ENCODE assay signal across 23 mouse cellular contexts in the genomic region with DNA sequence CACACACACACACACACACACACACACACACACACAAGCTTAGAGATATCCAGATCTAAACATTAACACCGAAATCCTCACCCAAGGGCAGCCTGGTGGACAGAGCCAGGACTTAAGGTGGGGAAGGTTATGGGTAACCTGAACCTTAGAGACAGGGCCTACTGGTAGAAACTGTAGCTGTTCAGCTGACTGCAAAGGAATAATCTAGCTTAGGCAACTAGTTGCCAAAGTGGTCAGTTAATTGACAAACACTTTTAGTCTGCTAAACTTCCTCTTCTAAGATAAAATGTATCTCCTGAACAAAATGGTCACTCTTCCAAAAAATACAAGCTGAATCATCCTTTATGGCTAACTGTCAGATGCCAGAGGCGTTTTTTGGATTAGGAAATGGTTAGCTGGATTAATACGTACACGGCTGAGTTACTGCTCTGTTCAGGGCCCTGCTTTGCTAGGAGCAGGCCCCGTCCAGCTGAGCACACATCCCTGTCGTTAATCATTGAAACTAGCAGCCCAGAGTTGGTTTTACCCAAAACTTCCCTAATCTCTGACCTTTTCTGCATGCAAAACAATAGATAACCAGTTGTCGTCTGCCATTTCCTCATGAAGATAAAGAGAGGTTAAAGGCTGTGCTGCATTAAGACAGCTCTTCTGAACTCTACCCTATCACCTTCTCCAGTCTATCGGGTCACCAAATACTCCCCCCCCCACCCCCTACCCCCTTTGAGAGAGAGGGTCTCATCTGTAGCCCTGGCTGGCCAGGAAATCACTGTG. TPM values are rescaled to one million over a fixed set of nuclear protein-coding genes. Genes with fewer than 3 reads are reported as not detected.
A peak's percentile ranks its signal among the peaks of the same experiment; 100 is the strongest.
DNase-seq lines count a peak whose midpoint lies in the region; ATAC-seq and TF ChIP-seq lines count a peak whose summit lies in the region.
"Had no signal": no experiment of that assay in that cellular context is flagged by ENCODE, and none has a peak within 500 bp of the region (broad histone marks: within the 10 kb centered on the region; RNA-seq: fewer than 3 reads in every experiment).

No protein-coding gene starts in this region.

- no peaks in the 10 kb centered on the region for H3K27me3 ChIP-seq in kidney, postnatal 0 days (ENCODE audit: insufficient read depth, low read length)
- H3K27me3 ChIP-seq in liver, embryonic 14.5 days (ENCODE audit: control insufficient read depth, insufficient read depth, low read length): no peaks in the 10 kb centered on the region
- H3K27me3 ChIP-seq: CH12.LX; neural tube, embryonic 13.5 days had no signal

- no peak for ATAC-seq in kidney, postnatal 0 days (replicated peaks; ENCODE audit: low FRiP score, low read depth)
- ATAC-seq in common myeloid progenitor, adult 5-6 weeks (replicated peaks; ENCODE audit: low read depth, poor library complexity, severe bottlenecking): peak; percentile 75
- ATAC-seq in liver, embryonic 14.5 days (ENCODE audit: insufficient read depth): peak; percentile 79
- peak; percentile 71 for ATAC-seq in monocyte, adult 5-6 weeks (replicated peaks; ENCODE audit: insufficient number of reproducible peaks, low FRiP score, low TSS enrichment, poor library complexity, severe bottlenecking)
- ATAC-seq: activated CD4-positive, CD25-positive, alpha-beta regulatory T cell, adult 4 months; forebrain, postnatal 0 days; inflammation-experienced regulatory T-cells, adult 6 months had no signal

- H3K4me1 ChIP-seq in kidney, postnatal 0 days (replicated peaks; ENCODE audit: insufficient read depth, low read length): peaks cover 3% of the 10 kb centered on the region; the same call in 1 of the 2 replicates
- peaks cover 5 to 17% of the 10 kb centered on the region in 2 experiments for H3K4me1 ChIP-seq in liver, embryonic 14.5 days (replicated peaks; ENCODE audit: control insufficient read depth in 2 of 2, insufficient read depth in 2 of 2, low read length in 1 of 2)

- no peak overlapping the region for H3K9ac ChIP-seq in kidney, postnatal 0 days (ENCODE audit: low read depth, low read length)
- H3K9ac ChIP-seq in liver, embryonic 14.5 days (replicated peaks): no peak overlapping the region
- H3K9ac ChIP-seq: forebrain, postnatal 0 days; neural tube, embryonic 13.5 days had no signal

- no peaks in the 10 kb centered on the region for H3K36me3 ChIP-seq in kidney, postnatal 0 days (ENCODE audit: insufficient read depth, low read length)
- no peaks in the 10 kb centered on the region for H3K36me3 ChIP-seq in liver, embryonic 14.5 days (replicated peaks; ENCODE audit: control insufficient read depth, insufficient read depth, low read depth)
- H3K36me3 ChIP-seq: neural tube, embryonic 13.5 days had no signal

- no peak for TF ChIP-seq CTCF in kidney, postnatal 0 days (IDR thresholded peaks at IDR 0.05; ENCODE audit: low read depth)
- no peak for TF ChIP-seq CTCF in liver, embryonic 14.5 days (IDR thresholded peaks at IDR 0.05; ENCODE audit: low read depth)

- H3K4me2 ChIP-seq in kidney, postnatal 0 days (ENCODE audit: low read length): no peak overlapping the region
- H3K4me2 ChIP-seq in liver, embryonic 14.5 days (ENCODE audit: low read depth): no peak overlapping the region
- H3K4me2 ChIP-seq: neural tube, embryonic 13.5 days had no signal

- no peak overlapping the region for H3K27ac ChIP-seq in kidney, postnatal 0 days
- no peak overlapping the region; the same call in 1 of the 2 replicates for H3K27ac ChIP-seq in liver, embryonic 14.5 days
- H3K27ac ChIP-seq: gastrocnemius, adult 2 months; heart, adult 2 months; neural tube, embryonic 13.5 days had no signal

- H3K4me3 ChIP-seq in kidney, postnatal 0 days (replicated peaks; ENCODE audit: low read depth, low read length): no peak overlapping the region
- no peak overlapping the region for H3K4me3 ChIP-seq in liver, embryonic 14.5 days (ENCODE audit: insufficient read depth in 1 of 2, low read depth in 2 of 2, low read length in 2 of 2)
- H3K4me3 ChIP-seq: gastrocnemius, adult 2 months; heart, adult 2 months; neural tube, embryonic 13.5 days had no signal

- peak; percentile 39 for DNase-seq in kidney, postnatal 0 days (ENCODE audit: low spot score)
- DNase-seq in kidney, postnatal 36 days: no peak
- DNase-seq in liver, embryonic 14.5 days (ENCODE audit: low read depth in 3 of 3, low spot score in 3 of 3): no peak
- no peak for DNase-seq in left cerebral cortex, postnatal 4 days
- no peak for DNase-seq in ovary, postnatal 36 days (ENCODE audit: low spot score)
- DNase-seq in spleen, postnatal 36 days (ENCODE audit: low spot score in 2 of 2): no peak
- DNase-seq: adrenal gland, postnatal 14 days; cerebellum, adult 9-11 months; forebrain, postnatal 0 days; gastrocnemius, adult 2 months; heart, adult 2 months; kidney, adult 8-10 months; layer of hippocampus, postnatal 36 days; lung, adult 2 months; lung, postnatal 4 days; right cerebral cortex, postnatal 4 days; thymus, postnatal 25 days had no signal

- intact Hi-C loops in left cerebral cortex, postnatal 4 days (cut with DNase I): no loop called here

- 36% methylated on average over 8 of the region's 8 CpGs for WGBS in kidney, postnatal 0 days
- 11% methylated on average over 8 of the region's 8 CpGs for WGBS in liver, embryonic 14.5 days (ENCODE audit: insufficient replicate concordance)

- H3K9me3 ChIP-seq in kidney, postnatal 0 days (replicated peaks; ENCODE audit: low read length): no peaks in the 10 kb centered on the region
- no peaks in the 10 kb centered on the region for H3K9me3 ChIP-seq in liver, embryonic 14.5 days (ENCODE audit: control insufficient read depth, low read length)
- H3K9me3 ChIP-seq: neural tube, embryonic 13.5 days had no signal

- peak; percentile 71 for TF ChIP-seq EP300 in liver, embryonic 14.5 days (IDR thresholded peaks at IDR 0.05; ENCODE audit: low read depth)

RNA-seq across cellular contexts. Expression of a gene that starts 54.5 kb away (rescaled TPM):
- 0.41 and 0.46 TPM in 2 replicates for polyA plus RNA-seq in kidney, postnatal 0 days (2015; fragmentation: Nextera tagmentation; extraction: Ambion mirVana)
- total RNA-seq in common myeloid progenitor, adult 5-6 weeks (2017): 0.14 TPM in 1 of 2 replicates, not detected in the other
- 0.04 and 0.06 TPM in 2 replicates for polyA plus RNA-seq in liver, embryonic 14.5 days (2012; rRNA removed)
- polyA plus RNA-seq in liver, embryonic 14.5 days (2014; fragmentation: Nextera tagmentation; extraction: Ambion mirVana): not detected in 2 replicates
- 2.6 to 16.5 TPM (median 10.8 TPM) in 3 replicates for total RNA-seq in monocyte, adult 5-6 weeks (2017)
- total RNA-seq in left cerebral cortex, postnatal 4 days (2021): under 1 TPM; 0.14 to 0.18 TPM
- total RNA-seq: adrenal gland, postnatal 14 days; CH12.LX; gastrocnemius, adult 2 months; heart, adult 2 months had no signal
